Mouse (Mus musculus) lung, postnatal 0 days (tissue): ENCODE measurements around the gene Gm45837. TPM values are rescaled to one million over a fixed set of nuclear protein-coding genes. Genes with fewer than 3 reads are reported as not detected.

Experiments used
- ATAC-seq: fragments of 200-750 bp; cut with Nextera tagmentation; 2 replicates; pipeline ENCODE4 v1.8.0; 2017; ENCODE audit warnings: moderate library complexity
- DNase-seq: peaks from one replicate; pipeline ENCODE4 v3.0.0-alpha.2; 2016; ENCODE audit warnings: low spot score
- H3K27ac ChIP-seq: fragments of 300-500 bp; sonication (generic); 2 replicates; pipeline ENCODE4 v1.5.1; 2014; ENCODE audit warnings: antibody characterized with exemption, mild to moderate bottlenecking, low read length, mixed read lengths
- H3K27me3 ChIP-seq: fragments of 300-500 bp; sonication (generic); replicated peaks from 2 replicates; pipeline ENCODE4 v1.6.1; 2014; ENCODE audit warnings: low read length, mixed read lengths; ENCODE audit not compliant: insufficient read depth
- H3K36me3 ChIP-seq: fragments of 300-500 bp; sonication (generic); 2 replicates; pipeline ENCODE4 v1.6.1; 2014; ENCODE audit warnings: low read length, mixed read lengths; ENCODE audit not compliant: insufficient read depth
- H3K4me1 ChIP-seq: fragments of 300-500 bp; sonication (generic); 2 replicates; pipeline ENCODE4 v1.6.1; 2014; ENCODE audit warnings: antibody characterized with exemption, low read depth, low read length, mixed read lengths; ENCODE audit not compliant: insufficient read depth
- H3K4me2 ChIP-seq: fragments of 300-500 bp; sonication (generic); replicated peaks from 2 replicates; pipeline ENCODE4 v1.6.1; 2014; ENCODE audit warnings: low read depth, mild to moderate bottlenecking, low read length, moderate library complexity, mixed read lengths
- H3K4me3 ChIP-seq: fragments of 300-500 bp; sonication (generic); 2 replicates; pipeline ENCODE4 v1.5.1; 2014; ENCODE audit warnings: low read depth, low read length
- H3K9ac ChIP-seq: fragments of 300-500 bp; sonication (generic); replicated peaks from 2 replicates; pipeline ENCODE4 v1.6.1; 2014; ENCODE audit warnings: low read depth, mild to moderate bottlenecking
- H3K9me3 ChIP-seq: fragments of 300-500 bp; sonication (generic); 2 replicates; pipeline ENCODE4 v1.6.1; 2016; ENCODE audit warnings: low read length, mixed read lengths
- CTCF ChIP-seq: IDR thresholded peaks from 2 replicates; pipeline ENCODE4 v1.5.1; 2016; ENCODE audit warnings: antibody characterized with exemption, mild to moderate bottlenecking
- EP300 ChIP-seq: IDR thresholded peaks from 2 replicates; pipeline ENCODE4 v1.6.1; 2016; ENCODE audit warnings: antibody characterized with exemption, mild to moderate bottlenecking, control low read depth
- WGBS: fragments of 180-500 bp; shearing (Covaris S2); extraction: QIAGEN DNeasy Blood & Tissue Kit; methylation state at CpG from one replicate; pipeline ENCODE4 v1.1.7; 2014; 5-methylcytosine and 5-hydroxymethylcytosine counted together
- polyA plus RNA-seq: library from polyadenylated mRNA; unstranded; fragments of >200 nt; fragmentation: Nextera tagmentation; extraction: Ambion mirVana; gene quantifications from 2 replicates; pipeline ENCODE4 v1.2.1, GENCODE M21; 2015

Gene Gm45837
- polyA plus RNA-seq, 1 experiment from 2014 or later = 4.2 TPM

GRCm38 (mm10) chr7:101478099-101478498, 67.4 kb downstream of the Gm45837 start:
- DNase-seq = no peak
- ATAC-seq = no peak
- TF ChIP-seq CTCF (no peak), EP300 (no peak)
- H3K9me3 ChIP-seq = no peaks in the 10 kb centered on the region
- no peak overlapping the region for H3K9ac ChIP-seq
- H3K36me3 ChIP-seq = no peaks in the 10 kb centered on the region
- H3K27ac ChIP-seq = no peak overlapping the region
- no peak overlapping the region for H3K4me2 ChIP-seq
- H3K4me1 ChIP-seq = no peaks in the 10 kb centered on the region
- no peaks in the 10 kb centered on the region for H3K27me3 ChIP-seq
- WGBS = 55% methylated on average over 5 of the region's 5 CpGs
- H3K4me3 ChIP-seq = no peak overlapping the region

- H3K9me3 ChIP-seq = no peaks in the 10 kb centered on the region
- DNase-seq (no peak), ATAC-seq (no peak)
- H3K4me3 ChIP-seq = no peak overlapping the region
- TF ChIP-seq CTCF (no peak), EP300 (no peak)
- H3K27ac ChIP-seq = no peak overlapping the region
- no peak overlapping the region for H3K9ac ChIP-seq
- H3K4me2 ChIP-seq = no peak overlapping the region
- no peaks in the 10 kb centered on the region for H3K27me3 ChIP-seq
- H3K4me1 ChIP-seq = no peaks in the 10 kb centered on the region
- H3K36me3 ChIP-seq = no peaks in the 10 kb centered on the region
- WGBS = 71% methylated on average over 4 of the region's 4 CpGs
Observed at GRCm38 (mm10) chr7:101479841-101480240, 69.2 kb downstream of the Gm45837 start.

- Histone ChIP-seq H3K4me2 (no peak overlapping the region), H3K4me3 (no peak overlapping the region), H3K36me3 (no peaks in the 10 kb centered on the region), H3K27me3 (no peaks in the 10 kb centered on the region), H3K4me1 (no peaks in the 10 kb centered on the region), H3K27ac (no peak overlapping the region), H3K9ac (no peak overlapping the region), H3K9me3 (no peaks in the 10 kb centered on the region)
- ATAC-seq (no peak), DNase-seq (no peak)
- 38% methylated on average over 6 of the region's 6 CpGs for WGBS
- no peak for TF ChIP-seq CTCF
- TF ChIP-seq EP300 = no peak
Observed at GRCm38 (mm10) chr7:101480671-101481070, 70.0 kb downstream of the Gm45837 start.

DNA sequence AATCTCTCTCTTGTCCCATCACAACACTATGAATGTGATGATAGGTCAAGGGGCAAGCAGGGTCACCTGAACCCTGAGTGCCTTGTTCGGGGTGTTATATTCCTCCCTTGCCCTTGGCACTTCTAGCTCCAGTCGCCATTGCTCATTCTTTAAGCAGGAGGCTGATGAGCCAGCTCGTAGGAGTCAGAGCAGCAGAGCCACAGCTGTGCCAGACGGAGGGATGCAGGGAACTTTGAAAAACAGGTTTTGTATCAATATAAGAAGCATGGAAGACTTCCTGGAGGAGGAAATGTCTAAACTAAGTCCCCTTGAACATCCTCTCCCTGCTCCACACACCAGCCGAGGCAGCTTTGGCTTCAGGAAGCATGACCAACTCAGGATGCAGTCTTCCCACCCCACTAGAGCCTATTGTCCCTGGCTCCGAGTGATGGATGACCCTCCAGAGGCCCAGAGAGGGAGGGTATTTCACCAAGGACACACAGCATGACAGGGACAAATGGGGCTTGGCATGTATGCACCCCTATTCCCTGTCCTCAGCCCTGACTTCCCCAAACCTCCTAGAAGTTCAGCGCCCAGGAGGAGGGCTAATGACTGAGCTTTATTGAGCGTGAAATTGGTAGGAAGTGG, 71.3 kb downstream of the Gm45837 start:
- Histone ChIP-seq H3K4me1 (no peaks in the 10 kb centered on the region), H3K36me3 (no peaks in the 10 kb centered on the region), H3K27me3 (no peaks in the 10 kb centered on the region), H3K4me3 (no peak overlapping the region), H3K9me3 (no peaks in the 10 kb centered on the region), H3K27ac (no peak overlapping the region), H3K9ac (no peak overlapping the region), H3K4me2 (no peak overlapping the region)
- no peak for ATAC-seq
- TF ChIP-seq CTCF (no peak), EP300 (no peak)
- no peak for DNase-seq
- 46% methylated on average over 8 of the region's 8 CpGs for WGBS

- Histone ChIP-seq H3K27me3 (no peaks in the 10 kb centered on the region), H3K4me2 (no peak overlapping the region), H3K36me3 (no peaks in the 10 kb centered on the region), H3K4me1 (no peaks in the 10 kb centered on the region), H3K9me3 (no peaks in the 10 kb centered on the region), H3K9ac (no peak overlapping the region), H3K27ac (no peak overlapping the region), H3K4me3 (no peak overlapping the region)
- TF ChIP-seq CTCF (no peak), EP300 (no peak)
- no peak for ATAC-seq
- no peak for DNase-seq
- 51% methylated on average over 9 of the region's 9 CpGs for WGBS
Observed at GRCm38 (mm10) chr7:101482499-101483081, 71.9 kb downstream of the Gm45837 start.

GRCm38 (mm10) chr7:101483498-101484115, 72.9 kb downstream of the Gm45837 start:
- Histone ChIP-seq H3K4me3 (no peak overlapping the region), H3K27ac (no peak overlapping the region), H3K4me2 (no peak overlapping the region), H3K36me3 (no peaks in the 10 kb centered on the region), H3K27me3 (no peaks in the 10 kb centered on the region), H3K9me3 (no peaks in the 10 kb centered on the region), H3K4me1 (no peaks in the 10 kb centered on the region), H3K9ac (no peak overlapping the region)
- 70% methylated on average over 9 of the region's 9 CpGs for WGBS
- TF ChIP-seq CTCF (no peak), EP300 (no peak)
- ATAC-seq = no peak
- DNase-seq = no peak
